Mouse (Mus musculus): ENCODE results near the gene Itpr1.

Itpr1 gene

GRCm38 (mm10) chr6:108401412-108401955 is 188.6 kb downstream of the Itpr1 start:
- no peak for DNase-seq

GRCm38 (mm10) chr6:108404736-108405135 is 191.8 kb downstream of the Itpr1 start:
- no peak for DNase-seq

GRCm38 (mm10) chr6:108408053-108408452 is 195.2 kb downstream of the Itpr1 start:
- peak; percentile 21 to 50 for DNase-seq

GRCm38 (mm10) chr6:108408726-108409125 is 195.8 kb downstream of the Itpr1 start:
- no peak for DNase-seq

- DNase-seq: peak; percentile 22 to 47
Observed at GRCm38 (mm10) chr6:108410771-108411170, 197.9 kb downstream of the Itpr1 start.

- no peak for DNase-seq
Observed at GRCm38 (mm10) chr6:108411201-108411600, 198.3 kb downstream of the Itpr1 start.

- DNase-seq: no peak
Observed at GRCm38 (mm10) chr6:108413006-108413405, 200.1 kb downstream of the Itpr1 start.

- no peak for DNase-seq
Observed at GRCm38 (mm10) chr6:108413593-108413992, 200.7 kb downstream of the Itpr1 start.

GRCm38 (mm10) chr6:108415847-108416246 is 203.0 kb downstream of the Itpr1 start:
- DNase-seq: no peak

GRCm38 (mm10) chr6:108417508-108417907 is 204.6 kb downstream of the Itpr1 start:
- peak; percentile 73 to 79 for DNase-seq

GRCm38 (mm10) chr6:108418218-108418617 is 205.3 kb downstream of the Itpr1 start:
- DNase-seq: no peak

GRCm38 (mm10) chr6:108424749-108425584 is 212.1 kb downstream of the Itpr1 start:
- no peak for DNase-seq

- DNase-seq: peak; percentile 87 to 91
Observed at GRCm38 (mm10) chr6:108426789-108427188, 213.9 kb downstream of the Itpr1 start.

- DNase-seq: no peak
Observed at GRCm38 (mm10) chr6:108428383-108428782, 215.5 kb downstream of the Itpr1 start.

GRCm38 (mm10) chr6:108429950-108430349 is 217.1 kb downstream of the Itpr1 start:
- peak in 1 of 2 experiments; percentile 46 for DNase-seq

- DNase-seq: no peak
Observed at GRCm38 (mm10) chr6:108431193-108431592, 218.3 kb downstream of the Itpr1 start.

- DNase-seq: no peak
Observed at GRCm38 (mm10) chr6:108432836-108433235, 219.9 kb downstream of the Itpr1 start.

- DNase-seq: no peak
Observed at GRCm38 (mm10) chr6:108434816-108435215, 221.9 kb downstream of the Itpr1 start.

- DNase-seq: no peak
Observed at GRCm38 (mm10) chr6:108435467-108435866, 222.6 kb downstream of the Itpr1 start.

GRCm38 (mm10) chr6:108436608-108437007 is 223.7 kb downstream of the Itpr1 start:
- DNase-seq: peak in 1 of 2 experiments; percentile 32

GRCm38 (mm10) chr6:108441290-108441689 is 228.4 kb downstream of the Itpr1 start:
- DNase-seq: no peak

- peak in 1 of 2 experiments; percentile 52 for DNase-seq
Observed at GRCm38 (mm10) chr6:108442291-108442690, 229.4 kb downstream of the Itpr1 start.

GRCm38 (mm10) chr6:108444435-108444834 is 231.5 kb downstream of the Itpr1 start:
- DNase-seq: no peak

GRCm38 (mm10) chr6:108445006-108445405 is 232.1 kb downstream of the Itpr1 start:
- peak in 1 of 2 experiments; percentile 40 for DNase-seq

Measured in kidney, postnatal 4 days (tissue).